Mouse (Mus musculus) limb, embryonic 12.5 days (tissue): ENCODE data around the gene Atp13a2. TPM values are rescaled to one million over a fixed set of nuclear protein-coding genes. Genes with fewer than 3 reads are reported as not detected.

Experiments used
- ATAC-seq: fragments of 200-750 bp; cut with Nextera tagmentation; 2 replicates; pipeline ENCODE4 v1.8.0; 2017; ENCODE audit warnings: low read depth, moderate TSS enrichment; ENCODE audit not compliant: insufficient number of reproducible peaks, insufficient read depth, low FRiP score, low TSS enrichment
- H3K27ac ChIP-seq: fragments of 300-500 bp; sonication (generic); 2 replicates; pipeline ENCODE4 v1.5.1; 2016; ENCODE audit warnings: mild to moderate bottlenecking, moderate library complexity
- H3K27me3 ChIP-seq: fragments of 300-500 bp; sonication (generic); 2 replicates; pipeline ENCODE4 v1.6.1; 2016; ENCODE audit warnings: mild to moderate bottlenecking, moderate library complexity
- H3K36me3 ChIP-seq: fragments of 300-500 bp; sonication (generic); 2 replicates; pipeline ENCODE4 v1.6.1; 2016; ENCODE audit warnings: mild to moderate bottlenecking, moderate library complexity
- H3K4me1 ChIP-seq: fragments of 300-500 bp; sonication (generic); replicated peaks from 2 replicates; pipeline ENCODE4 v1.6.1; 2016
- H3K4me2 ChIP-seq: fragments of 300-500 bp; sonication (generic); 2 replicates; pipeline ENCODE4 v1.6.1; 2016; ENCODE audit warnings: mild to moderate bottlenecking, moderate library complexity
- H3K4me3 ChIP-seq: fragments of 300-500 bp; sonication (generic); replicated peaks from 2 replicates; pipeline ENCODE4 v1.5.1; 2016; ENCODE audit warnings: mild to moderate bottlenecking
- H3K9ac ChIP-seq: fragments of 300-500 bp; sonication (generic); replicated peaks from 2 replicates; pipeline ENCODE4 v1.6.1; 2016; ENCODE audit warnings: mild to moderate bottlenecking, moderate library complexity
- H3K9me3 ChIP-seq: fragments of 300-500 bp; sonication (generic); 2 replicates; pipeline ENCODE4 v1.6.1; 2016; ENCODE audit warnings: mild to moderate bottlenecking, moderate library complexity
- WGBS: fragments of 180-500 bp; shearing (Covaris S2); methylation state at CpG from one replicate; pipeline ENCODE4 v1.1.7; 2016; 5-methylcytosine and 5-hydroxymethylcytosine counted together
- polyA plus RNA-seq: library from polyadenylated mRNA; unstranded; fragments of >200 nt; fragmentation: Nextera tagmentation; extraction: Ambion mirVana; gene quantifications from 2 replicates; pipeline ENCODE4 v1.2.1, GENCODE M21; 2016

Atp13a2 gene
- polyA plus RNA-seq, 1 experiment from 2014 or later = 46.0 TPM

- WGBS = 52% methylated on average over 12 of the region's 12 CpGs
- Histone ChIP-seq H3K4me2 (no peak overlapping the region), H3K4me1 (peaks cover 7% of the 10 kb centered on the region), H3K9me3 (no peaks in the 10 kb centered on the region), H3K27ac (no peak overlapping the region), H3K27me3 (no peaks in the 10 kb centered on the region), H3K4me3 (no peak overlapping the region), H3K36me3 (peaks cover 82% of the 10 kb centered on the region), H3K9ac (peak overlapping the region; percentile 40; the same call in 1 of the 2 replicates)
- no peak for ATAC-seq
These were observed 54.4 kb downstream of the Atp13a2 start for GRCm38 (mm10) chr4:141041117-141041516.

- no peaks in the 10 kb centered on the region for H3K27me3 ChIP-seq
- H3K4me2 ChIP-seq = no peak overlapping the region
- no peaks in the 10 kb centered on the region for H3K9me3 ChIP-seq
- H3K9ac ChIP-seq = no peak overlapping the region
- H3K36me3 ChIP-seq = peaks cover 70% of the 10 kb centered on the region
- H3K27ac ChIP-seq = peak overlapping the region; percentile 71; the same call in 1 of the 2 replicates
- H3K4me3 ChIP-seq = no peak overlapping the region
- WGBS = 20% methylated on average over 8 of the region's 8 CpGs
- peak; percentile 58; the same call in 1 of the 2 replicates for ATAC-seq
- peaks cover 11% of the 10 kb centered on the region for H3K4me1 ChIP-seq
These were observed 58.1 kb downstream of the Atp13a2 start for GRCm38 (mm10) chr4:141044816-141045215.

GRCm38 (mm10) chr4:141048810-141049475 lies 62.3 kb downstream of the Atp13a2 start:
- ATAC-seq = no peak
- peaks cover 61% of the 10 kb centered on the region for H3K36me3 ChIP-seq
- H3K27ac ChIP-seq = no peak overlapping the region
- H3K4me1 ChIP-seq = peaks cover 21% of the 10 kb centered on the region
- H3K9ac ChIP-seq = 0 out of 2 replicates have a peak overlapping the region, but pooled peaks have one; percentile 14
- H3K9me3 ChIP-seq = no peaks in the 10 kb centered on the region
- no peak overlapping the region for H3K4me3 ChIP-seq
- WGBS = 90% methylated on average over 17 of the region's 17 CpGs
- H3K4me2 ChIP-seq = no peak overlapping the region
- no peaks in the 10 kb centered on the region for H3K27me3 ChIP-seq

- no peak overlapping the region for H3K4me2 ChIP-seq
- WGBS = 37% methylated on average over 4 of the region's 4 CpGs
- peaks cover 63% of the 10 kb centered on the region for H3K36me3 ChIP-seq
- H3K9ac ChIP-seq = peak overlapping the region; percentile 14; the same call in 1 of the 2 replicates
- no peak overlapping the region for H3K4me3 ChIP-seq
- H3K27ac ChIP-seq = no peak overlapping the region
- H3K9me3 ChIP-seq = no peaks in the 10 kb centered on the region
- peaks cover 22% of the 10 kb centered on the region for H3K4me1 ChIP-seq
- no peak for ATAC-seq
- no peaks in the 10 kb centered on the region for H3K27me3 ChIP-seq
These were observed 62.8 kb downstream of the Atp13a2 start for GRCm38 (mm10) chr4:141049476-141049835.

- Histone ChIP-seq H3K4me1 (peaks cover 16% of the 10 kb centered on the region), H3K9ac (no peak overlapping the region), H3K4me3 (no peak overlapping the region), H3K36me3 (peaks cover 70% of the 10 kb centered on the region), H3K27me3 (no peaks in the 10 kb centered on the region), H3K4me2 (no peak overlapping the region), H3K27ac (no peak overlapping the region), H3K9me3 (no peaks in the 10 kb centered on the region)
- ATAC-seq = no peak
- WGBS = 89% methylated on average over 12 of the region's 12 CpGs
These were observed 65.8 kb downstream of the Atp13a2 start for GRCm38 (mm10) chr4:141052442-141052841.

- H3K27me3 ChIP-seq = no peaks in the 10 kb centered on the region
- H3K36me3 ChIP-seq = peaks cover 71% of the 10 kb centered on the region
- H3K9ac ChIP-seq = peak overlapping the region; percentile 5; the same call in 1 of the 2 replicates
- no peaks in the 10 kb centered on the region for H3K9me3 ChIP-seq
- H3K4me3 ChIP-seq = no peak overlapping the region
- 56% methylated on average over 8 of the region's 8 CpGs for WGBS
- H3K4me1 ChIP-seq = peaks cover 16% of the 10 kb centered on the region
- no peak for ATAC-seq
- H3K4me2 ChIP-seq = peak overlapping the region; percentile 17; the same call in 1 of the 2 replicates
- 0 out of 2 replicates have a peak overlapping the region, but pooled peaks have one; percentile 29 for H3K27ac ChIP-seq
These were observed 66.5 kb downstream of the Atp13a2 start for GRCm38 (mm10) chr4:141053138-141053537.

GRCm38 (mm10) chr4:141053568-141054161 lies 67.0 kb downstream of the Atp13a2 start:
- 42% methylated on average over 17 of the region's 17 CpGs for WGBS
- Histone ChIP-seq H3K9ac (peak overlapping the region; percentile 5; the same call in 1 of the 2 replicates), H3K4me3 (no peak overlapping the region), H3K4me2 (peak overlapping the region; percentile 17; the same call in 1 of the 2 replicates), H3K27me3 (no peaks in the 10 kb centered on the region), H3K27ac (0 out of 2 replicates have a peak overlapping the region, but pooled peaks have one; percentile 29), H3K9me3 (no peaks in the 10 kb centered on the region), H3K36me3 (peaks cover 70% of the 10 kb centered on the region), H3K4me1 (peaks cover 16% of the 10 kb centered on the region)
- ATAC-seq = no peak

Other genes starting within 250 kb of the Atp13a2 start
- gene Padi6, start 244.2 kb upstream of the Atp13a2 start, polyA plus RNA-seq = not detected in 2 replicates
- gene Padi4, start 212.6 kb upstream of the Atp13a2 start, polyA plus RNA-seq = not detected in 2 replicates
- gene Padi3, start 176.2 kb upstream of the Atp13a2 start, polyA plus RNA-seq = 0.28 and 0.37 TPM in 2 replicates
- gene Padi1, start 141.1 kb upstream of the Atp13a2 start, polyA plus RNA-seq = 0.38 and 0.39 TPM in 2 replicates
- 1.2 and 1.3 TPM in 2 replicates for gene Padi2, start 80.5 kb upstream of the Atp13a2 start, polyA plus RNA-seq
- gene Sdhb, start 25.7 kb upstream of the Atp13a2 start, polyA plus RNA-seq = 381 and 392 TPM in 2 replicates
- gene Mfap2, start 23.5 kb downstream of the Atp13a2 start, polyA plus RNA-seq = 512 and 562 TPM in 2 replicates
- 11.1 and 13.2 TPM in 2 replicates for gene Crocc, start 73.7 kb downstream of the Atp13a2 start, polyA plus RNA-seq
- gene Necap2, start 91.5 kb downstream of the Atp13a2 start, polyA plus RNA-seq = 87.1 and 87.7 TPM in 2 replicates
- gene Spata21, start 101.5 kb downstream of the Atp13a2 start, polyA plus RNA-seq = 0.28 TPM in 1 of 2 replicates, not detected in the other
- gene Szrd1, start 152.9 kb downstream of the Atp13a2 start, polyA plus RNA-seq = 34.2 and 34.5 TPM in 2 replicates
- gene Fbxo42, start 161.0 kb downstream of the Atp13a2 start, polyA plus RNA-seq = 31.2 and 32.0 TPM in 2 replicates
- 6.7 and 7.1 TPM in 2 replicates for gene Rsg1, start 227.1 kb downstream of the Atp13a2 start, polyA plus RNA-seq